Mouse (Mus musculus) forebrain, embryonic 10.5 days (tissue): ENCODE measurements at regions not wholly inside any gene's neighbourhood (a gene's known extent, or its start where the extent isn't known, plus 50 kb on each side); places are given as distances from the start of the nearest gene placed in this dataset.
A peak's percentile ranks its signal among the peaks of the same experiment; 100 is the strongest.

Experiments used
- DNase-seq: peaks from one replicate; pipeline ENCODE4 v3.0.0-alpha.2; 2017; ENCODE audit warnings: low spot score; ENCODE audit errors: extremely low spot score
- H3K27ac ChIP-seq: fragments of 300-500 bp; sonication (generic); 2 replicates; pipeline ENCODE4 v1.5.1; 2016; ENCODE audit warnings: mild to moderate bottlenecking
- H3K27me3 ChIP-seq: fragments of 300-500 bp; sonication (generic); 2 replicates; pipeline ENCODE4 v1.6.1; 2016; ENCODE audit warnings: mild to moderate bottlenecking; ENCODE audit not compliant: poor library complexity, severe bottlenecking
- H3K36me3 ChIP-seq: fragments of 300-500 bp; sonication (generic); replicated peaks from 2 replicates; pipeline ENCODE4 v1.6.1; 2016; ENCODE audit warnings: mild to moderate bottlenecking, moderate library complexity
- H3K4me1 ChIP-seq: fragments of 300-500 bp; sonication (generic); 2 replicates; pipeline ENCODE4 v1.6.1; 2016
- H3K4me3 ChIP-seq: fragments of 300-500 bp; sonication (generic); 2 replicates; pipeline ENCODE4 v1.5.1; 2016; ENCODE audit warnings: mild to moderate bottlenecking, moderate library complexity
- H3K9me3 ChIP-seq: fragments of 300-500 bp; sonication (generic); 2 replicates; pipeline ENCODE4 v1.6.1; 2016; ENCODE audit warnings: mild to moderate bottlenecking, moderate library complexity
- WGBS: fragments of 180-500 bp; shearing (Covaris S2); methylation state at CpG from one replicate; pipeline ENCODE4 v1.1.7; 2016; 5-methylcytosine and 5-hydroxymethylcytosine counted together

DNA sequence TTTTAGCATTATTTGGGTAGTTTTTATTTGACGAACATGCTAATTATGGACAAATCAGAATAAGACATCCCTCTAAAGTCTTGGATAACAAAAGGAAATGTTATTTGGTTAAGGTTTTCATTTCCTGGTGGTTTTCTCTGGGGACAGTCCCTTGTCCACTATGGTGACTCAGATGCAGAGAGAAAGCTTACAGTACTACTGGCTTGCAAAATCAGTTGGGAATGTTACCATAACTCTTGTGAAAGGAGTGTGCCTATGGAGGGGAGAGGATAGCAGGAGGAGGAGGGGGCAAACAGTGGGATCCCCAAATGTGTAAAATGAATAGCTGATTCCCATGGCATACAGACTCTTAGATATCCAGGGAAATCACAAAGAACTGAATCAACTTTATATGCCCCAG, 122.7 kb upstream of the Kbtbd8 start:
- Histone ChIP-seq H3K4me1 (no peaks in the 10 kb centered on the region), H3K27ac (no peak overlapping the region), H3K4me3 (no peak overlapping the region), H3K27me3 (no peaks in the 10 kb centered on the region), H3K9me3 (no peaks in the 10 kb centered on the region), H3K36me3 (no peaks in the 10 kb centered on the region)
- no peak for DNase-seq
- WGBS: 100% methylated on average over 1 of the region's 1 CpGs

DNA sequence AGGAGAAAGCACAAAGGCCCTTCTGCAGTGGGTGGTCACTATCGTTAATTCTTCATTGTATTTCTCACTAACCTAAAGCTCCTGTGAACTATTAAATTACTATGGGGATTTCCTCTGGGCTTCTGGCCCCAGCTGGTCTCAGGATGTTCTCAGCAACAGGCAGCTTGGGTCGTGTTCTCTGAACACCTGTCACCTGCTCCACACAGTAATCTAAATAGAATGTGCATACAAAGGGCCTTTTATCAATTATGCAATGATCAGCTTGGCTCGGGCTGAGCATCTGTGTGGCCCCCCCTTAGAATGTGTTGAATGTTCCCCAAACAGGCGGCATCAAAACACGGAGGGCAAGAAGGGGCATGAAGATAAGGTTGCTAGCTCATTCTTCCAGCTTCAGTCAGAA, 129.6 kb upstream of the Kbtbd8 start:
- Histone ChIP-seq H3K27ac (0 out of 2 replicates have a peak overlapping the region, but pooled peaks have one; percentile 35), H3K4me3 (no peak overlapping the region), H3K9me3 (no peaks in the 10 kb centered on the region), H3K27me3 (no peaks in the 10 kb centered on the region), H3K4me1 (peaks cover 14% of the 10 kb centered on the region), H3K36me3 (no peaks in the 10 kb centered on the region)
- DNase-seq: no peak
- WGBS: 36% methylated on average over 5 of the region's 5 CpGs

DNA sequence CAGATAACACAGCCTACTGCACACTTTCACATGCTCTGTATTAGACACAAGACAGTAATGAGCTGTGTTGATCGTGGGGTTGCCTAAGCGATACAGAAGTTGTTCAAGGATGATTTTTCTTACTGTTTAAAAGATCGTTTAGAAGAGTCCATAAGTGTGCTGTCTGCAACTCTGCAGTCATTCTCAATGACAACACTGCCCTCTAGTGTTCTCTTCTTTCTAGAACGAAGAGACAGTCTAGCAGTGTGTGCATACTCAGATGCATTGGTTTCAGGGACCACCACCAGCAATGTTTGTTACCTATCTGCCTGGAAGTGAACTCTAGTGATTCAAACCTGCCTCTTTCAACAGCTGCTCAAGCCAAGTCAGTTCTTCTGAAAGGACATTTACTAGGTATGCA, 130.7 kb upstream of the Kbtbd8 start:
- Histone ChIP-seq H3K4me3 (no peak overlapping the region), H3K9me3 (no peaks in the 10 kb centered on the region), H3K27ac (no peak overlapping the region), H3K4me1 (peaks cover 14% of the 10 kb centered on the region), H3K36me3 (no peaks in the 10 kb centered on the region), H3K27me3 (no peaks in the 10 kb centered on the region)
- no peak for DNase-seq
- 28% methylated on average over 4 of the region's 4 CpGs for WGBS

DNA sequence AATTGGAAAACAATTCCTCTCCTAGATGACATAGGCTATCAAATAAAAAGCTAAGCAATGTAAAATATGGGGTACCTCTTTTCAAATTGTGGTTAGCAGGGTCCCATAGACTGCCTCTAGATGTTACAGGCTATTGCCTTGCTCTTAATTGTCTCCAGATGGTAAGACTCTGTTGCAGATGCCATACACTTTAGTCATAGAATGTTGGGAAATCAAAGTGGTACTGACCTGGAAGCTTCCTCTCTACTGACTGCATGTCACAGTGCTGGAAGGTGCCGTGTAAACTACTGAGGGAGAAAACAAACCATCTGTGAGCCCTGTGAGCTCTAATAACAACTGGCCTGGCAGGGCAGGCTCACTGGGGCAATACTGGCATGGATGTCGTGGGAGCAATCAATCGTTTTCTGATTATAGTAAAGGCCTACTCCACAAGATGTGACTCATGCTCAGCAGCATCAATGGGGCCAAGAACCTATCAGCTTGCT, 132.6 kb upstream of the Kbtbd8 start:
- H3K9me3 ChIP-seq: no peaks in the 10 kb centered on the region
- no peak overlapping the region for H3K4me3 ChIP-seq
- DNase-seq: no peak
- no peaks in the 10 kb centered on the region for H3K36me3 ChIP-seq
- WGBS: 89% methylated on average over 3 of the region's 3 CpGs
- no peaks in the 10 kb centered on the region for H3K27me3 ChIP-seq
- peaks cover 14% of the 10 kb centered on the region for H3K4me1 ChIP-seq
- H3K27ac ChIP-seq: no peak overlapping the region

DNA sequence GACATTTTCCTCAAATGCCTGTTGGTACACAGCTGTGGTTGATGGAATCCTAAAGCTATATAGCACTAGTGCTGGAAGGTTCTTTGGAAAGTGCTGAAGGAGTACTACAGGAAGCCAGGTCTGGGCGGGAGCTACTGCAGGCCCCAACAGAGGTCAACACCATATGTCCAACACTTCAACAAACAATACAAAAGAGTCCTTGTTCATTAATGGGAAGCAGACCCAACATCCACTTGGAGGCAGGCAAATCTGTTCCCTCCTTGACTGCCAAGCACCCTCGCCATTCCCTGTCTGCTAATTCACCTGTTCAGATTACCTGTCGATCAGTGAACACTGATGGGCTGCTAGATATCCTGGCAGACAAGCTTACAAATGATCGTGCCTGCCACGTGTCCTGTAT, 148.4 kb upstream of the Kbtbd8 start:
- DNase-seq: no peak
- WGBS: 70% methylated on average over 5 of the region's 5 CpGs
- H3K36me3 ChIP-seq: no peaks in the 10 kb centered on the region
- H3K4me3 ChIP-seq: no peak overlapping the region
- peaks cover 10% of the 10 kb centered on the region for H3K4me1 ChIP-seq
- H3K9me3 ChIP-seq: no peaks in the 10 kb centered on the region
- 0 out of 2 replicates have a peak overlapping the region, but pooled peaks have one; percentile 6 for H3K27ac ChIP-seq
- H3K27me3 ChIP-seq: no peaks in the 10 kb centered on the region

DNA sequence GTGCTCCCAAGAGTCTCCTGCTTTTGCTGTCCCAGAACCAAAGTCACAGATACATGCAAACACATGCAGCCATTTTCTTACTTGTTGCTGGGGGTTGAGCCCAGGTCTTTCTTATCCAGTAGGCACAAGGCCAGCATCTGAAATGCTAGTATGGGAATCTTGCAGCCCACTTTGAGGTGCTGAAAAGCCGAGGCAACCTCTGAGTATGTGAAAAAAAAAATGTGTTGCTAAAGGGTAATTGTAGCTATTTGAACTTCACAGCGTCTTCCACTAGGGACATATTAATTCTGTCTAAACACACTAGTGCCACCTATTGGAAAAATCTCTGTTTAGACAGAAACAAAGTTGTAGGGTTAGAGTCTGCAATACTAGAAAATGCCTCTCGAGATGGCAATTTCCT, 150.1 kb upstream of the Kbtbd8 start:
- H3K4me1 ChIP-seq: peaks cover 24% of the 10 kb centered on the region
- no peaks in the 10 kb centered on the region for H3K36me3 ChIP-seq
- no peaks in the 10 kb centered on the region for H3K27me3 ChIP-seq
- H3K9me3 ChIP-seq: no peaks in the 10 kb centered on the region
- DNase-seq: peak; percentile 26
- H3K27ac ChIP-seq: peak overlapping the region; percentile 78
- 16% methylated on average over 3 of the region's 3 CpGs for WGBS
- H3K4me3 ChIP-seq: no peak overlapping the region

DNA sequence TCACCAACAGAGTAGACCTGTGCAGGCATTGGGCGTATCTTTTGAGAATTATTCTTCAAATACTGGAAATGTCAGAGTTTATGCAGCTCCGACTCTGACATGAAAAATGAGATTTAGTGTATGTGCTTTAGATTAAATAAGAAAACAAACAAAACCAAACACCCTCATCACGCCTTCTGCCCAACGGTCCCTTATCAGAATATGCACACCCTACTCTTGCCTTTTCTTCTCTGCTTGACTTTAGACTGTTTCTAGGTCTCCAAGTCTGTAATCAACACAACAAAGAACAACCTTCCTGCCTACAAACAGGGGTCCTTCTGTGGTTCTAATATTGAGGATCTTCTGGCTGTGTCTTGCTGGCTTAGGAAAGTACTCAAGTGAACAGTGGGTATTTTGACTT, 153.8 kb upstream of the Kbtbd8 start:
- Histone ChIP-seq H3K36me3 (no peaks in the 10 kb centered on the region), H3K9me3 (no peaks in the 10 kb centered on the region), H3K27ac (no peak overlapping the region), H3K27me3 (no peaks in the 10 kb centered on the region), H3K4me1 (peaks cover 20% of the 10 kb centered on the region), H3K4me3 (no peak overlapping the region)
- DNase-seq: no peak
- WGBS: 89% methylated on average over 4 of the region's 4 CpGs

DNA sequence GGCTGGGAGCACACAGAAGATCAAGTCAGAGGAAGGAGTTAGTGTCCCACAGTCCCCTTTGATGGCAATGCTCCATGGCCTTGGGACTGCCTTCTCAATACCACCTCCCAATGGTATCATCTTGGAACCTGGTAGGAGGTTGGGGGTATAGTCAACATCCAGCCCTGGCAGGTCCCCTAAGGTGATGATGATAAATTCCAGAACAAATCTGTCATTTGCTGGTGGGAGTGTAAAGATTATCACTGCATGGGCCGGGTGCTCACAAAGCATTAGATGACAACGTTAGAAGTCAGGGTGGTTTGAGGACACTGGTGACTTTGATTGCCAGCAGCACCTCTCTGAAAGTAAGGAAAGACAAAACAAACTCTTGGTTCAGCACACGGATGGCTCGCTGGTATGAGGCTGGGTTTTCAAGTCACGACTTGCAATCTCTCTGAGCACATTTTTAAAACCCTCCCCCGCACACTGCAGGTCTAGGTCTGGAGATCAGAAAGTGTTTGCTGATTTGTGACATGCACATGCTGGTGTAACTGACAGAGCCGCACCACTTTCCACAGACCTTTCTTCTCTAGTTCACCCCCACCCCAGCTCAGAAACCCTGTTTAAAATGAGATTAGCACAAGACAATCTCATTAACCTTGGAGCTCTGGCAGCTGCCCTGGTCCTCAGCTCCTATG, 154.5 kb upstream of the Kbtbd8 start:
- 70% methylated on average over 7 of the region's 7 CpGs for WGBS
- no peak overlapping the region for H3K27ac ChIP-seq
- no peaks in the 10 kb centered on the region for H3K9me3 ChIP-seq
- no peaks in the 10 kb centered on the region for H3K36me3 ChIP-seq
- no peaks in the 10 kb centered on the region for H3K27me3 ChIP-seq
- H3K4me3 ChIP-seq: no peak overlapping the region
- DNase-seq: no peak
- peaks cover 20% of the 10 kb centered on the region for H3K4me1 ChIP-seq

DNA sequence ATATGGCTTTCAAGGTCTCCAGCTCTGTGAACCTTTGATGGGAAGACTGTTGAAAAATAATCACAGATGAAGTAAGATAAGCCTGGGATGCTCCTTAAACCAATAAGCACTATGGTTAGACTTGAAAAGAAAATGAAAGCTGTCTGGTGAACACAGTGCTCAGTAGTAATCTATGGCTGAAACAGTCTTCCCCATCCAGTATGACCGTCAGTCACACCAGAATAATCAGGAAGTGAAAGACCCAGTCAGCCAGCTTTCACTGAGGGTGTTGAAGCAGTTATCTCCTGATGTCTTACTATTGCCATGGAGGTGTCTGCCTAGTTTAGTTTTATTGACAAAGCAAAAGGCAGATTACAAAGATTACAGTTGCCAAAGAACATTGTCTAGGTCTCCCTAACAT, 155.2 kb upstream of the Kbtbd8 start:
- H3K27me3 ChIP-seq: no peaks in the 10 kb centered on the region
- 89% methylated on average over 1 of the region's 1 CpGs for WGBS
- no peak overlapping the region for H3K27ac ChIP-seq
- no peaks in the 10 kb centered on the region for H3K9me3 ChIP-seq
- H3K36me3 ChIP-seq: no peaks in the 10 kb centered on the region
- peaks cover 18% of the 10 kb centered on the region for H3K4me1 ChIP-seq
- no peak for DNase-seq
- no peak overlapping the region for H3K4me3 ChIP-seq

DNA sequence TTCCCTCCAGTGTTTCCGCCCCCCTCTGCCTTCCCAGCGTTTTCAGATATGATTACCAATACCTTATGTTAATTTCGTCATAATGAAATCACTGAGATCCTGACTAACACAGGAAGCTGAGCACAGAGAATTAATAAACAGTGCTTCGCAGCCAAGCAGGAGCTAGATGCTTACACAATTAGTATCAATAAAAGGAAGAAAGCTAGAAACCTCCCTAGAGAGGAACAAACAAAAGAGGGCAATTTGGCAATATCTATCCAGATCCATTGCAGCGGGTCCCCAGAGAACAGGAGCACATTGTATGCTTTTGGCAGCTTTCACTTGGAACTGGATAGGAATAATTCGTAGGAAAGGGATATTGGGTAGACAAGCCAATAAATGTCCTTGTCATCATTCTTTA, 159.1 kb upstream of the Kbtbd8 start:
- Histone ChIP-seq H3K27ac (no peak overlapping the region), H3K4me3 (no peak overlapping the region), H3K4me1 (peaks cover 8% of the 10 kb centered on the region), H3K9me3 (peaks cover 5% of the 10 kb centered on the region; the same call in 1 of the 2 replicates), H3K27me3 (no peaks in the 10 kb centered on the region), H3K36me3 (no peaks in the 10 kb centered on the region)
- 85% methylated on average over 6 of the region's 6 CpGs for WGBS
- no peak for DNase-seq

DNA sequence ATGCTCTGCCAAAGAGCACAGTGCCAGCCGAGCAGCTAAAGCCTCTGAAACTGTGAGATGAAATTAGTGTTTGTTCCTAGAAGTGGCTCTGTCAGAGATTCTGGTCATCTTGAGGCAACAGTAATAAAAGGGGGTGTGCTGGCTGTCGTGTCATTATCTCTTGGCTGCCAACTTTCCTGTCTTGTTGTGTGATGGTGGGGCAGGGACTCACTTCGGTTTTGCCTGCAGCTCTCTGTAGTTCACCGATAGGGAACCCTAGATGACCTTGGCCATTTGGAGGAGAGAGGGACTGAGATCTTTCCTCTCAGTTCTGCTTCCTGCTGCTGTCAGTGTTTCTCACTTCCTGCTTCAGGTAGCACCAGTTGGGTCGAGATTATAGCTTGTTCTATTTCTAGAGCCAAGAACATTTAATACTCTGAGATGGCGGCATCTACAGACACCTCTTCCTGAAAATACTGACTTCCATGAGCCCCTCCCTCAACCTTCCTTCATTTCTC, 159.8 kb upstream of the Kbtbd8 start:
- peaks cover 4% of the 10 kb centered on the region for H3K4me1 ChIP-seq

DNA sequence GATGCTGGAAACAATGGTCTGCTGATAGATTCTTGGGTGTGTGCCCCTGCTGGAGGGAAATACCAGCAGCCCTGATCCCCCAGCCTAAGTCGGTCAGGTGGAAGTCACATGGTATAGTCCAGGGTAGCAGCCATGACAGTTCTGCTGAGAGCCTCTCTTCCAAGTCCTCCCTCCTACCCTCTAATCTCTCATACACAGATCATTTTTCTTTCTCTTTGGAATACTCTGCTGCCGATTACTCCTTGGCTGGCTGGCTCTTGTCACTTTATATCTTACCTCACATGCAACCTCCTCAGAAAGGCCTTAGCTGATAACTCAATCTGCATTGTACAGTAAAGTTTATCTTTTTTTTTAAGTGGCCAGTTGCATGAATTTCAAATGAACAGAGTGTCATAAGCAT, 162.5 kb upstream of the Kbtbd8 start:
- no peak overlapping the region for H3K27ac ChIP-seq
- no peak for DNase-seq
- H3K36me3 ChIP-seq: no peaks in the 10 kb centered on the region
- no peak overlapping the region for H3K4me3 ChIP-seq
- H3K9me3 ChIP-seq: peaks cover 5% of the 10 kb centered on the region; the same call in 1 of the 2 replicates
- no peaks in the 10 kb centered on the region for H3K27me3 ChIP-seq
- peaks cover 8% of the 10 kb centered on the region for H3K4me1 ChIP-seq
- 93% methylated on average over 2 of the region's 2 CpGs for WGBS

More for the DNA sequence above, 159.8 kb upstream of the Kbtbd8 start:
- DNase-seq: no peak
- no peak overlapping the region for H3K27ac ChIP-seq
- no peak overlapping the region for H3K4me3 ChIP-seq
- WGBS: 90% methylated on average over 6 of the region's 6 CpGs
- no peaks in the 10 kb centered on the region for H3K27me3 ChIP-seq
- peaks cover 5% of the 10 kb centered on the region; the same call in 1 of the 2 replicates for H3K9me3 ChIP-seq
- H3K36me3 ChIP-seq: no peaks in the 10 kb centered on the region

DNA sequence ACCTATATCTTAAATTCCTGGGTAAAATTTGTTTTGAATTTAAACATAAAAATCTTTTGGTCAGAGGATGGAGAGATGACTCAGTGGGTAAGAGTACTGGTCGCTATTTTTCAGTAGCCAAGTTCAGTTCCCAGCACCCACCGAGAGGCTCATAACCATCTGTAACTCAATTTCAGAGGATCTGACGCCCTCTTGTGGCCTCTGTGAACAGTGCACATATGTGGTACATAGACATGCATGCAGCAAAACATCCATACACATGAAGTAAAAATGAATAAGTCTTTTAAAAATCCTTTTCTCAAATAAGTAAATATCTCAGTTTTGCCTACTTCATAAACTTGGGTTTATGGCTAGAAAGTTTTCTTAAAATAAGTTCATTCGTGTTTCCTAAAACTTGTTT, 163.4 kb upstream of the Kbtbd8 start:
- DNase-seq: no peak
- no peak overlapping the region for H3K4me3 ChIP-seq
- H3K36me3 ChIP-seq: no peaks in the 10 kb centered on the region
- peaks cover 8% of the 10 kb centered on the region for H3K4me1 ChIP-seq
- 86% methylated on average over 4 of the region's 4 CpGs for WGBS
- no peak overlapping the region for H3K27ac ChIP-seq
- H3K9me3 ChIP-seq: peaks cover 5% of the 10 kb centered on the region; the same call in 1 of the 2 replicates
- no peaks in the 10 kb centered on the region for H3K27me3 ChIP-seq
